Mouse (Mus musculus): ENCODE measurements around the gene Srd5a3. TPM values are rescaled to one million over a fixed set of nuclear protein-coding genes. Genes with fewer than 3 reads are reported as not detected.

Srd5a3 gene
- polyA plus RNA-seq, 1 experiment from 2014 or later, result 19.8 TPM

DNA sequence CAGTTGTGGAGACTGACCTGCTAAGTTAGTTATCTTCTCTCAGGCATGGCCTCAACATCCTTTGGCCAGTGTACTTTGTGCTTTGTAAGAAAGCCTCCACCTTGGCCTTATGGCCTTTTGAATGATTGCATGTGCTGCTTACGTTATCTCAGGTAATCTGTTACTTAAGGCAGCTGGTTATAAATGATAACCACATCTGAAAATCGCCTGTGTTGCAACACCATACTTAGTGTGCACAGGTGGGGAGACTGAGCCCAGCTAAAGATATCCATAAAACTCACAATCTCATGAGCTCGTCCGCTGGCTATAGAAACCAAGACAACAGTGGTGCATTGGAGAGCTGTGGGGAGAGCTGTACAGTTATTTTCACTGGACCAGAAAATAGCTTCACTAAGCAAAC is 50.5 kb downstream of the Srd5a3 start:
- Histone ChIP-seq H3K9me3 (ENCODE audit: control insufficient read depth, low read length) (no peaks in the 10 kb centered on the region), H3K4me3 (ENCODE audit: low read depth, low read length) (no peak overlapping the region), H3K9ac (ENCODE audit: low read length) (no peak overlapping the region), H3K36me3 (ENCODE audit: control insufficient read depth, insufficient read depth, low read length) (peaks cover 2% of the 10 kb centered on the region), H3K27ac (ENCODE audit: low read depth, low read length) (no peak overlapping the region), H3K4me2 (ENCODE audit: low read depth) (no peak overlapping the region), H3K4me1 (ENCODE audit: control insufficient read depth, insufficient read depth, low read length) (peaks cover 4% of the 10 kb centered on the region), H3K27me3 (ENCODE audit: control insufficient read depth, insufficient read depth, low read length) (no peaks in the 10 kb centered on the region)
- WGBS, result 93% methylated on average over 4 of the region's 4 CpGs
- ATAC-seq (ENCODE audit: insufficient read depth, low FRiP score, low TSS enrichment) (no peak), DNase-seq (ENCODE audit: low spot score) (no peak)

DNA sequence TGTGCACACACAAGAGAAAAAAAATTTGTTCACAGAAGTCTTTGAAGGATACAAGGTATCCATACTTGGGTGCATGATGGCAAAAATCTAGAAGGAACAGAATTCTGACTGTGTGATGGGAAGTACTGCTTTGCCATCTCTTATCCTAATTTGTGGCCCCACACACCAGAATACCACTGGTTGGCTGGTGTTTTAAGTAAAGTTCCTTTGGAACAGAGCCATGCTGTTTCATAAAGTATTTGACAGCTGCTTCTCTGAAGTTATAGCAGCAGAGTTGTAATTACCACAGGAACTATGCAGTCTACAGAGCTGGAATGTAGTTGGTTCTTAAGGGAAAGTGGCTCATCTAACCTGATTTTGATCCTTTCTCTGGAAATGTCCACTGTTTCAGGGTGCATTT is 53.0 kb downstream of the Srd5a3 start:
- DNase-seq (ENCODE audit: low spot score), result no peak
- no peaks in the 10 kb centered on the region for H3K27me3 ChIP-seq (ENCODE audit: control insufficient read depth, insufficient read depth, low read length)
- H3K4me2 ChIP-seq (ENCODE audit: low read depth), result no peak overlapping the region
- H3K4me1 ChIP-seq (ENCODE audit: control insufficient read depth, insufficient read depth, low read length), result no peaks in the 10 kb centered on the region
- ATAC-seq (ENCODE audit: insufficient read depth, low FRiP score, low TSS enrichment), result no peak
- no peak overlapping the region for H3K4me3 ChIP-seq (ENCODE audit: low read depth, low read length)
- H3K9me3 ChIP-seq (ENCODE audit: control insufficient read depth, low read length), result no peaks in the 10 kb centered on the region
- H3K36me3 ChIP-seq (ENCODE audit: control insufficient read depth, insufficient read depth, low read length), result peaks cover 2% of the 10 kb centered on the region
- H3K27ac ChIP-seq (ENCODE audit: low read depth, low read length), result no peak overlapping the region
- no peak overlapping the region for H3K9ac ChIP-seq (ENCODE audit: low read length)

DNA sequence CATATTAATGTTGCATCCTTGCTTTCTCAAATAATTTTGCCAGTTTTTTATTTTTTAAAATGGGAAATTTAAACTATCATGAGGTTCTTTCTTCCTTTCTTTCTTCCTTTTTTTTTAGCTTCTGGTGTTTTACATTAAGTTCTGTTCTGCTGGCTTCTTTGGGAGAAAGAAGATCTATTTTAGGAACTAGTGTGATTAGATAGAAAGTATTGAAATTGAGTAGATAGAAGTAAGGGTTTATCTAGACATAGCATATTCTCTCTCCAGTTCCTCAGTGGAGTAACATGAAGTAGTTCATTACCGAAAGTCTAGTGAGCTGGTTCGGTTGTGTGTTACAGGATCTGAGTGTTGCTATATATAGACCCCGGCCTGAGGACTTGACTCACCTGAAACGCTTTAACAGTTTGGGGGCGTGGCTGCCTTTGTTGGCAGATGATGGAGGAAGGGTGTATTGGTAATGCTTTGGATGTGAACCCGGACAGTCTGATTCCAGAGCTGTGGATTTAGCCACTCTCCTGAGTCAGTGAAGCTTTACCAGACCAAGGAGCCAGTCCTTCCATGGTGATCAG is 54.4 kb downstream of the Srd5a3 start:
- Histone ChIP-seq H3K9ac (ENCODE audit: low read length) (no peak overlapping the region), H3K4me2 (ENCODE audit: low read depth) (no peak overlapping the region), H3K4me1 (ENCODE audit: control insufficient read depth, insufficient read depth, low read length) (no peaks in the 10 kb centered on the region), H3K9me3 (ENCODE audit: control insufficient read depth, low read length) (no peaks in the 10 kb centered on the region), H3K27me3 (ENCODE audit: control insufficient read depth, insufficient read depth, low read length) (no peaks in the 10 kb centered on the region), H3K27ac (ENCODE audit: low read depth, low read length) (no peak overlapping the region), H3K4me3 (ENCODE audit: low read depth, low read length) (no peak overlapping the region), H3K36me3 (ENCODE audit: control insufficient read depth, insufficient read depth, low read length) (peaks cover 4% of the 10 kb centered on the region)
- 92% methylated on average over 6 of the region's 6 CpGs for WGBS
- DNase-seq (ENCODE audit: low spot score) (no peak), ATAC-seq (ENCODE audit: insufficient read depth, low FRiP score, low TSS enrichment) (no peak)

DNA sequence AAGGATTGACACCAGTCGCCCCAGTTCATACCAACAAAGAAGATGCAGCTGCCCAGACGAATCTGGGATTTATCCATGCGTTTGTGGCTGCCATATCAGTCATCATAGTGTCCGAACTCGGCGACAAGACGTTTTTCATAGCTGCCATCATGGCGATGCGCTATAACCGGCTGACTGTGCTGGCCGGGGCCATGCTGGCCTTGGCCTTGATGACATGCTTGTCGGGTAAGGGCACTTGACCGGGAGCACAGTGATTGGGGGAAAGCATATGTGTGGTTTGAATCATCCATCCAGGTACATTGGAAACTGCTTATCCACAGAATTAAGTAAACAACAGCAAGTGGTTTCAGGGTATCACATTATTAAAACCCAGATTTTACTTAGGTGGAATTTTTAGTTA is 59.3 kb downstream of the Srd5a3 start:
- peaks cover 6% of the 10 kb centered on the region for H3K36me3 ChIP-seq (ENCODE audit: control insufficient read depth, insufficient read depth, low read length)
- H3K9me3 ChIP-seq (ENCODE audit: control insufficient read depth, low read length), result no peaks in the 10 kb centered on the region
- DNase-seq (ENCODE audit: low spot score), result no peak
- WGBS, result 94% methylated on average over 13 of the region's 13 CpGs
- no peak for ATAC-seq (ENCODE audit: insufficient read depth, low FRiP score, low TSS enrichment)
- no peak overlapping the region for H3K4me3 ChIP-seq (ENCODE audit: low read depth, low read length)
- H3K4me1 ChIP-seq (ENCODE audit: control insufficient read depth, insufficient read depth, low read length), result no peaks in the 10 kb centered on the region
- H3K9ac ChIP-seq (ENCODE audit: low read length), result no peak overlapping the region
- H3K4me2 ChIP-seq (ENCODE audit: low read depth), result no peak overlapping the region
- H3K27me3 ChIP-seq (ENCODE audit: control insufficient read depth, insufficient read depth, low read length), result no peaks in the 10 kb centered on the region
- no peak overlapping the region for H3K27ac ChIP-seq (ENCODE audit: low read depth, low read length)

DNA sequence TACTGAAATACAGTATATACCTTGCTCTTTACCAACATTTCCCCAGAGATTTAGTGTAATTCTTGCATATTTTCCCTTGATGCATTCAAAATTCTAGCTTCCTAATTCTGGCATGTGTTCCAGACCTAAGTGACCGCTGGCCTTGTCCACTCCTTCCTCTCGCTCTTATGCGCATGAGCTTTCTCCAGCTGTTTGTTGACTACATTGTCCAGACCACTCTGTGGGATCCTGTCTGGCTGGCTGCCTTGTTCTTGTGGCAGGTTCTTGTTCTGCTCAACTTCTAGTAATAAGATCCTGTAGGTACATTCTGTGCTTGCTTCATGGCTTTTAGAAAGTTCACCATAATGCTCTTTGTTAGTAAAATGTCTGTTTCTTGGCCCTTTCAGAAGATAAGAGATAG is 63.1 kb downstream of the Srd5a3 start:
- no peak overlapping the region for H3K4me3 ChIP-seq (ENCODE audit: low read depth, low read length)
- DNase-seq (ENCODE audit: low spot score), result no peak
- WGBS, result 95% methylated on average over 3 of the region's 3 CpGs
- no peak for ATAC-seq (ENCODE audit: insufficient read depth, low FRiP score, low TSS enrichment)
- no peaks in the 10 kb centered on the region for H3K27me3 ChIP-seq (ENCODE audit: control insufficient read depth, insufficient read depth, low read length)
- H3K36me3 ChIP-seq (ENCODE audit: control insufficient read depth, insufficient read depth, low read length), result peaks cover 10% of the 10 kb centered on the region
- H3K9ac ChIP-seq (ENCODE audit: low read length), result no peak overlapping the region
- H3K4me2 ChIP-seq (ENCODE audit: low read depth), result no peak overlapping the region
- no peaks in the 10 kb centered on the region for H3K9me3 ChIP-seq (ENCODE audit: control insufficient read depth, low read length)
- H3K4me1 ChIP-seq (ENCODE audit: control insufficient read depth, insufficient read depth, low read length), result no peaks in the 10 kb centered on the region
- H3K27ac ChIP-seq (ENCODE audit: low read depth, low read length), result no peak overlapping the region

Other genes starting within 250 kb of the Srd5a3 start
- 28.9 and 29.2 TPM in 2 replicates for gene Kdr, start 161.8 kb upstream of the Srd5a3 start, polyA plus RNA-seq (2014; fragmentation: Nextera tagmentation; extraction: Ambion mirVana)
- gene Tmem165, start 43.6 kb downstream of the Srd5a3 start, polyA plus RNA-seq (2014; fragmentation: Nextera tagmentation; extraction: Ambion mirVana), result 88.0 and 101 TPM in 2 replicates
- 12.3 and 12.7 TPM in 2 replicates for gene Clock, start 164.5 kb downstream of the Srd5a3 start, polyA plus RNA-seq (2014; fragmentation: Nextera tagmentation; extraction: Ambion mirVana)
- gene Pdcl2, start 190.9 kb downstream of the Srd5a3 start, polyA plus RNA-seq (2014; fragmentation: Nextera tagmentation; extraction: Ambion mirVana), result not detected in 2 replicates
- not detected in 2 replicates for gene Nmu, start 223.5 kb downstream of the Srd5a3 start, polyA plus RNA-seq (2014; fragmentation: Nextera tagmentation; extraction: Ambion mirVana)

Data from neural tube, embryonic 11.5 days (tissue).